Mouse (Mus musculus): ENCODE measurements around the gene Plpp4. TPM values are rescaled to one million over a fixed set of nuclear protein-coding genes. Genes with fewer than 3 reads are reported as not detected.

Gene Plpp4
- not detected for total RNA-seq (2021)
- polyA plus RNA-seq (2012; rRNA removed), result not detected in 2 replicates
- long read RNA-seq, result 0 reads

- DNase-seq, result peak; percentile 38
Measured at GRCm38 (mm10) chr7:129256621-129257373, at the start of gene Plpp4. Gene Plpp4 (plus strand): TSS chr7:129257031.

GRCm38 (mm10) chr7:129215926-129216543, 40.8 kb upstream of the Plpp4 start:
- DNase-seq, result no peak

- no peak for DNase-seq
Measured at GRCm38 (mm10) chr7:129216547-129217195, 40.2 kb upstream of the Plpp4 start.

GRCm38 (mm10) chr7:129220948-129221347, 35.9 kb upstream of the Plpp4 start:
- DNase-seq, result no peak

- no peak for DNase-seq
Measured at GRCm38 (mm10) chr7:129221649-129222048, 35.2 kb upstream of the Plpp4 start.

- DNase-seq, result no peak
Measured at GRCm38 (mm10) chr7:129235410-129235809, 21.4 kb upstream of the Plpp4 start.

GRCm38 (mm10) chr7:129235995-129236394, 20.8 kb upstream of the Plpp4 start:
- DNase-seq, result no peak

GRCm38 (mm10) chr7:129250981-129251380, 5.8 kb upstream of the Plpp4 start:
- no peak for DNase-seq

- DNase-seq, result no peak
Measured at GRCm38 (mm10) chr7:129253406-129253805, 3.4 kb upstream of the Plpp4 start.

GRCm38 (mm10) chr7:129254126-129254525, 2.7 kb upstream of the Plpp4 start:
- DNase-seq, result no peak

- no peak for DNase-seq
Measured at GRCm38 (mm10) chr7:129255406-129255805, 1.4 kb upstream of the Plpp4 start.

GRCm38 (mm10) chr7:129257374-129258018, 665 bp downstream of the Plpp4 start:
- DNase-seq, result no peak

GRCm38 (mm10) chr7:129258331-129258730, 1.5 kb downstream of the Plpp4 start:
- no peak for DNase-seq

GRCm38 (mm10) chr7:129259195-129259594, 2.4 kb downstream of the Plpp4 start:
- DNase-seq, result no peak

GRCm38 (mm10) chr7:129273867-129274266, 17.0 kb downstream of the Plpp4 start:
- DNase-seq, result no peak

GRCm38 (mm10) chr7:129274726-129275125, 17.9 kb downstream of the Plpp4 start:
- DNase-seq, result no peak

- no peak for DNase-seq
Measured at GRCm38 (mm10) chr7:129277751-129278150, 20.9 kb downstream of the Plpp4 start.

GRCm38 (mm10) chr7:129278801-129279200, 22.0 kb downstream of the Plpp4 start:
- no peak for DNase-seq

- no peak for DNase-seq
Measured at GRCm38 (mm10) chr7:129279261-129279660, 22.4 kb downstream of the Plpp4 start.

GRCm38 (mm10) chr7:129281966-129282365, 25.1 kb downstream of the Plpp4 start:
- DNase-seq, result no peak

GRCm38 (mm10) chr7:129285186-129285868, 28.5 kb downstream of the Plpp4 start:
- DNase-seq, result no peak

GRCm38 (mm10) chr7:129293211-129293610, 36.4 kb downstream of the Plpp4 start:
- no peak for DNase-seq

Measured in adrenal gland, adult 2 months (tissue).